Mouse (Mus musculus) kidney, embryonic 16.5 days (tissue): Measurements from ENCODE around the gene Insl5. TPM values are rescaled to one million over a fixed set of nuclear protein-coding genes. Genes with fewer than 3 reads are reported as not detected.

Source experiments
- ATAC-seq: fragments of 200-750 bp; cut with Nextera tagmentation; 2 replicates; pipeline ENCODE4 v1.8.0; 2017; ENCODE audit warnings: moderate TSS enrichment; ENCODE audit not compliant: low FRiP score, low TSS enrichment
- H3K27ac ChIP-seq: fragments of 300-500 bp; sonication (generic); 2 replicates; pipeline ENCODE4 v1.5.1; 2014; ENCODE audit warnings: low read length
- H3K27me3 ChIP-seq: fragments of 300-500 bp; sonication (generic); 2 replicates; pipeline ENCODE4 v1.6.1; 2014; ENCODE audit warnings: low read length, control low read depth, mixed read lengths; ENCODE audit not compliant: insufficient read depth
- H3K36me3 ChIP-seq: fragments of 300-500 bp; sonication (generic); 2 replicates; pipeline ENCODE4 v1.6.1; 2014; ENCODE audit warnings: low read length, control low read depth, mixed read lengths; ENCODE audit not compliant: insufficient read depth
- H3K4me1 ChIP-seq: fragments of 300-500 bp; sonication (generic); 2 replicates; pipeline ENCODE4 v1.6.1; 2014; ENCODE audit warnings: low read length, control low read depth, mixed read lengths; ENCODE audit not compliant: insufficient read depth
- H3K4me2 ChIP-seq: fragments of 300-500 bp; sonication (generic); replicated peaks from 2 replicates; pipeline ENCODE4 v1.6.1; 2014; ENCODE audit warnings: low read depth, low read length
- H3K4me3 ChIP-seq: fragments of 300-500 bp; sonication (generic); 2 replicates; pipeline ENCODE4 v1.5.1; 2014; ENCODE audit warnings: mild to moderate bottlenecking, low read length
- H3K9ac ChIP-seq: fragments of 300-500 bp; sonication (generic); replicated peaks from 2 replicates; pipeline ENCODE4 v1.6.1; 2014; ENCODE audit warnings: low read length
- H3K9me3 ChIP-seq: fragments of 300-500 bp; sonication (generic); 2 replicates; pipeline ENCODE4 v1.6.1; 2016; ENCODE audit warnings: low read length, control low read depth
- WGBS: fragments of 180-500 bp; shearing (Covaris S2); extraction: QIAGEN DNeasy Blood & Tissue Kit; methylation state at CpG from one replicate; pipeline ENCODE4 v1.1.7; 2014; 5-methylcytosine and 5-hydroxymethylcytosine counted together
- polyA plus RNA-seq: library from polyadenylated mRNA; unstranded; fragments of >200 nt; fragmentation: Nextera tagmentation; extraction: Ambion mirVana; gene quantifications from 2 replicates; pipeline ENCODE4 v1.2.1, GENCODE M21; 2015

Gene Insl5
- polyA plus RNA-seq, 1 experiment from 2014 or later: not detected

DNA sequence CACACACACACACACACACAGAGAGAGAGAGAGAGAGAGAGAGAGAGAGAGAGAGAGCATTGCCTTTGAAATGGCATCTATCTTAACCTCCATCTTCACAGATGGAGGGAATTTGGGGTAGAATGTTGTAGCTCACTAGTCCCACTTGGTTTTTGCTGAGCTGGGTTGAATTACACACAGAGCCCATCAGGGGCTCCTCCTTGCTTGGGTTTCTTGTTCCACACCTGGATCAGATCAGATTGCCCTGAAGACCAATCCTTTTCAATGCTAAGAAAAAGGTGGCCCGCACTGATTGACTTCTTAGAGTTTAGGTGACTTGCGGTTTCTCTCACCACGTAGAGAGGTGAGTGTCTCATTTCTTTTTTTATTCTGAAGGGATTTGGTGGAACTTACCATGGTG is 35.0 kb downstream of the Insl5 start:
- no peaks in the 10 kb centered on the region for H3K27me3 ChIP-seq
- H3K36me3 ChIP-seq: no peaks in the 10 kb centered on the region
- H3K9me3 ChIP-seq: no peaks in the 10 kb centered on the region
- no peak overlapping the region for H3K4me3 ChIP-seq
- no peaks in the 10 kb centered on the region for H3K4me1 ChIP-seq
- WGBS: 78% methylated on average over 3 of the region's 3 CpGs
- no peak overlapping the region for H3K9ac ChIP-seq
- no peak overlapping the region for H3K27ac ChIP-seq
- no peak overlapping the region for H3K4me2 ChIP-seq
- ATAC-seq: no peak

- Histone ChIP-seq H3K4me3 (no peak overlapping the region), H3K4me2 (no peak overlapping the region), H3K4me1 (no peaks in the 10 kb centered on the region), H3K9ac (no peak overlapping the region), H3K27ac (no peak overlapping the region), H3K27me3 (no peaks in the 10 kb centered on the region), H3K9me3 (no peaks in the 10 kb centered on the region), H3K36me3 (no peaks in the 10 kb centered on the region)
- ATAC-seq: no peak
- 76% methylated on average over 11 of the region's 11 CpGs for WGBS
These were observed 35.9 kb downstream of the Insl5 start for GRCm38 (mm10) chr4:102990595-102991340.

DNA sequence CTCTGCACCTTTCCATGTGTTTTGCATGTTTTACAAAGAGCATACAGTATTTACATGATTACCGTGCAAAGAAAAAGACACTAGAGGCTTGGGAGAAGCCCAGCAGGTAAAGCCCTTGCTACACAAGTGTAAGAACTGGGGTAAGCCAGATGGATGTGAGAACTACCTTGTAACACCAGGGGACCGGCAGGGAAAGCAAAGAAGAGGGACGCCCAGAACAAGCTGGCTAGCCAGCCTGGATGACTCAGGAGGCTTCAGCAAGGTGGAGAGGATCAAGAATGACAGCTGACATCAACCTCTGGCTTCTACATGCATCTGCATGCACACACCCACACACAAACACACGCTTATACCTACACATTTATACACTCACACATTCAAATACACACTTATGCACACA is 36.6 kb downstream of the Insl5 start:
- Histone ChIP-seq H3K27me3 (no peaks in the 10 kb centered on the region), H3K4me1 (no peaks in the 10 kb centered on the region), H3K9me3 (no peaks in the 10 kb centered on the region), H3K9ac (no peak overlapping the region), H3K4me2 (no peak overlapping the region), H3K27ac (no peak overlapping the region), H3K4me3 (no peak overlapping the region), H3K36me3 (no peaks in the 10 kb centered on the region)
- WGBS: 87% methylated on average over 4 of the region's 4 CpGs
- no peak for ATAC-seq

DNA sequence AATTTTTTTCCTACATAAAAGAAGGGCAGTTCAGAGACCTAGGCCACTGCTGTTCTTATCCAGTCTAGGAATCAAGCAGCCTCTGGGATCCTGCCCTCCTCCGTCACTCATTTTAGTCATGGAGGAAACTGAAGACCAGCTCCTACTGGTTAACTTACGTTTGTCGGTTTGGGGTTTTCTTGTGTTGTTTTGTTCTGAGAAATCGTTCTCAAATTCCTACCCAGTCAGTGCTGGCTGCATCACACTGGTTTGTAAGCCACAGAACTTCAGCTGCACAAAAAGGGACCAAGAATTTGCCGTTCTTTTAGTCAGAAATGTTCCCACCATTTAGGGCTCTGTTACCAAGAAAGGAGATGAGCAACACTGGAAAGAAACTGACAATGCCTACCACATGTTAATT is 37.3 kb downstream of the Insl5 start:
- Histone ChIP-seq H3K9ac (no peak overlapping the region), H3K4me3 (no peak overlapping the region), H3K9me3 (no peaks in the 10 kb centered on the region), H3K27me3 (no peaks in the 10 kb centered on the region), H3K36me3 (no peaks in the 10 kb centered on the region), H3K4me2 (no peak overlapping the region), H3K4me1 (no peaks in the 10 kb centered on the region), H3K27ac (no peak overlapping the region)
- ATAC-seq: no peak
- 73% methylated on average over 5 of the region's 5 CpGs for WGBS

GRCm38 (mm10) chr4:102988526-102988925 is 38.1 kb downstream of the Insl5 start:
- ATAC-seq: no peak
- Histone ChIP-seq H3K9me3 (no peaks in the 10 kb centered on the region), H3K27ac (no peak overlapping the region), H3K4me2 (no peak overlapping the region), H3K27me3 (no peaks in the 10 kb centered on the region), H3K4me3 (no peak overlapping the region), H3K9ac (no peak overlapping the region), H3K36me3 (no peaks in the 10 kb centered on the region), H3K4me1 (no peaks in the 10 kb centered on the region)
- 75% methylated on average over 6 of the region's 6 CpGs for WGBS

- H3K27me3 ChIP-seq: no peaks in the 10 kb centered on the region
- no peak for ATAC-seq
- no peak overlapping the region for H3K4me2 ChIP-seq
- H3K4me1 ChIP-seq: no peaks in the 10 kb centered on the region
- no peaks in the 10 kb centered on the region for H3K9me3 ChIP-seq
- H3K4me3 ChIP-seq: no peak overlapping the region
- H3K9ac ChIP-seq: no peak overlapping the region
- no peak overlapping the region for H3K27ac ChIP-seq
- 86% methylated on average over 2 of the region's 2 CpGs for WGBS
- H3K36me3 ChIP-seq: no peaks in the 10 kb centered on the region
These were observed 38.9 kb downstream of the Insl5 start for GRCm38 (mm10) chr4:102987756-102988155.

- no peaks in the 10 kb centered on the region for H3K4me1 ChIP-seq
- no peaks in the 10 kb centered on the region for H3K9me3 ChIP-seq
- ATAC-seq: no peak
- no peak overlapping the region for H3K4me3 ChIP-seq
- H3K36me3 ChIP-seq: no peaks in the 10 kb centered on the region
- WGBS: 69% methylated on average over 4 of the region's 4 CpGs
- no peak overlapping the region for H3K27ac ChIP-seq
- H3K4me2 ChIP-seq: no peak overlapping the region
- no peak overlapping the region for H3K9ac ChIP-seq
- no peaks in the 10 kb centered on the region for H3K27me3 ChIP-seq
These were observed 39.3 kb downstream of the Insl5 start for GRCm38 (mm10) chr4:102987325-102987724.

DNA sequence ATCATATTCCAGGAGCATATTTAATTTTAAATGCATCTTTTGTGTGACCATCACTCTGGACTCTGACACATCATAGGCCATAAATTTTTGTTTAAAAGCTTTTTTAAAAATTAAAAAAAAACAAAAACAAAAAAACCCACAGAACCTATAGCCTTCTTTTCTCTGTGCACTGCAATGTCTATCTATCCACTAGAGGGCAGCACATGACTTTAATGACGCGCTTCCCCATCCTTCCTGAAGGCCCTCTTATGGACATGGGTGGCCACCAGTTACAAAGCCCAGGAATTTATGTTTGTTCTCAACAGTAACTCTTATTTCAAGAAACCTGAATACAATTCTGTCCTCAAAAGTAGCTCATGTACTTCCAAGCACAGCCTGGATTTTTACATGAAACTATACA is 39.7 kb downstream of the Insl5 start:
- no peak overlapping the region for H3K4me2 ChIP-seq
- H3K4me1 ChIP-seq: no peaks in the 10 kb centered on the region
- no peaks in the 10 kb centered on the region for H3K36me3 ChIP-seq
- H3K9me3 ChIP-seq: no peaks in the 10 kb centered on the region
- peak; percentile 63; the same call in 1 of the 2 replicates for ATAC-seq
- H3K4me3 ChIP-seq: no peak overlapping the region
- WGBS: 0% methylated on average over 2 of the region's 2 CpGs
- no peak overlapping the region for H3K9ac ChIP-seq
- no peak overlapping the region for H3K27ac ChIP-seq
- H3K27me3 ChIP-seq: no peaks in the 10 kb centered on the region

DNA sequence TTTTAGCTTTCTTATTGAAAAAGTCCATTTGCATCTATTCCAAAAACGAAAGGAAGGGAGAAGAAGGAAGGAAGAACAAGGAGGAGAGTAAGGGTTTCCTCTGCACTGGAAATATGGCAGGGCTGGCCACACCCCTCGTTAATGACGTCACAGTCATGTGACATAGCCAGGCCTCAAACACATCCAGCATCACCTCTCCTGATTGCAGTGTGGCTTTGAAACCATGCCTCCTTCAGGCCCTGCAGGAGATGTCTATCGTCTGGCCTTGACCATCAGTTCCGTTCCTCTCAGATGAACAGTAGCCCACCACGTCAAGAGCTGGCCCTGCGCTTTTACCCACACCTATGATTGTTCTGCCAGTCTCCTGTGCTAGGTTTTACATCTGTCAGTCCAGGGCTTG is 40.5 kb downstream of the Insl5 start:
- WGBS: 78% methylated on average over 7 of the region's 7 CpGs
- H3K9me3 ChIP-seq: no peaks in the 10 kb centered on the region
- H3K4me3 ChIP-seq: no peak overlapping the region
- H3K36me3 ChIP-seq: no peaks in the 10 kb centered on the region
- H3K27me3 ChIP-seq: no peaks in the 10 kb centered on the region
- no peak overlapping the region for H3K9ac ChIP-seq
- no peak overlapping the region for H3K27ac ChIP-seq
- ATAC-seq: no peak
- H3K4me2 ChIP-seq: no peak overlapping the region
- H3K4me1 ChIP-seq: no peaks in the 10 kb centered on the region

DNA sequence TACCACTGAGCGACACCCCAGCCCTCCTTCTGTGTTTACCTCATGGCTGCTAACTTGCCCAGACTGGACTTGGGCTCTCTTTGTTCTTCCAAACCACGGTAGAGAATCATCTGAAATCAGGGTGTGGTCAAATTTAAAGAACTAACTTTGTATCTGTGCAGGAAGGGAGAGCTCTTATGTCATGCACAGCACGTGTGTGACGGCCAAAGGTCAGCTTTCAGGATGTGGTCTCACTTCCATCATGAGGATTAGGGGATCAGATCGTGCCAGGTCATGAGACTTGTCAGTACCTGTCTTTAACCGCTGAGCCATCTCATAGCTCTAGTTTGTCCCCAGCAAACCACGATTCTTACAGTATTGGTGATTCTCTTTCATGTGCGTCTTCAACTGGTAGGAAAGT is 44.9 kb downstream of the Insl5 start:
- ATAC-seq: no peak
- Histone ChIP-seq H3K36me3 (no peaks in the 10 kb centered on the region), H3K4me1 (peaks cover 12% of the 10 kb centered on the region; the same call in 1 of the 2 replicates)

More for the DNA sequence above, 44.9 kb downstream of the Insl5 start:
- H3K9ac ChIP-seq: no peak overlapping the region
- no peaks in the 10 kb centered on the region for H3K9me3 ChIP-seq
- H3K4me2 ChIP-seq: no peak overlapping the region
- 78% methylated on average over 8 of the region's 8 CpGs for WGBS
- no peak overlapping the region for H3K27ac ChIP-seq
- H3K27me3 ChIP-seq: peaks cover 6% of the 10 kb centered on the region; the same call in 1 of the 2 replicates
- H3K4me3 ChIP-seq: no peak overlapping the region
